Mouse (Mus musculus): ENCODE data around the gene Cbfa2t3.

Cbfa2t3 gene

DNA sequence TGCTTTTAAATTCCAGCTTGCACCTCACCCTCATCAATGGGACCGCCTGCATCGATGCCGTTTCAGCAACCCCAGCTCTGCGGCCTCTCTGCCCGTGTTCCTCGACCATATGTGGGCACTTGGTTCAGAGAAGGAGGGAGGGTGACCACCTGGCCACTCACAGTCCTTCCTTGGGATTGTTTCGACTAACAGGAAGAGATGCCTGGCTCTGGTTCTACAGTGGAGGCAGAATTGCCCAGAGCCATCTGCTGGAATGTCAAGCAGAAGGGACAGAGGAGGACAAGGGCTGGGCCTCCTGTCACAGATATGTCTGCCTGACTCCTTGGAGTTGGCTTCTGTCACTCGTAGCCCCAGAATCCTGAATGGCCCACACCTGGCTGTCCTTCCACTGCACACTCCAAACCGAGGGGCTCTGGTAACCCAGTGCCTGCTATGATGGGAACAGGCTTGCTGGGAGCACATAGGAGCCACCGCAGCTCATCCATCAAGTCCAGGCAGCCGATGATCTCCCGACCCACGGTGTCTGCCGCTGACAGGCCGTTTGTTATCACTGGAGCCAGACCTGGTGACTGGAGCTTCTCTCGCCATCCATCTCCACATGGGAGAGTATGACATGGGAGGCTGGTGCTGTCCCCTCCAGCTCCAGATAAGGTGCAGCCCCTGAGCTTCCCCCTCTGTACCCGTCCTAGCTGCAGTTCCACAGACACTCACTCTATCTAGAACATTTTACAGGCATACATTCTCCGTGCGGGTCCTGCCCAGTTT is 13.6 kb downstream of the Cbfa2t3 start:
- DNase-seq = peak in 1 of 2 experiments; percentile 54

DNA sequence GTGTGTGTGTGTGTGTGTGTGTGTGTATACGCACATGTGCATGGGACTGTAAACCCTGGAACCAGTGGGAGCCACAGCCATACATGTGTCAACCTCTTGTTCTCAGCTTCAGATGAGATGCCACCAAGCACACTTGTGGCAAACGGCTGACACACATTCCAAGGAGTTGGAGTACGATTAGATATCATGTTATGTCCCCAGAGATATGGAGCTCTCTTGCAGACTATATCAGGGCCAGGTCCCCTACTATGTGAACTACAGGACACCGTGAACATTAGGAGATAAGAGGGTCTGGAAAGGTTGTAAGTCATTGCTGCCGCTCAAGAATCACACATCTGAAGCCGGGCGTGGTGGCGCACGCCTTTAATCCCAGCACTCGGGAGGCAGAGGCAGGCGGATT is 16.1 kb downstream of the Cbfa2t3 start:
- no peak for DNase-seq

DNA sequence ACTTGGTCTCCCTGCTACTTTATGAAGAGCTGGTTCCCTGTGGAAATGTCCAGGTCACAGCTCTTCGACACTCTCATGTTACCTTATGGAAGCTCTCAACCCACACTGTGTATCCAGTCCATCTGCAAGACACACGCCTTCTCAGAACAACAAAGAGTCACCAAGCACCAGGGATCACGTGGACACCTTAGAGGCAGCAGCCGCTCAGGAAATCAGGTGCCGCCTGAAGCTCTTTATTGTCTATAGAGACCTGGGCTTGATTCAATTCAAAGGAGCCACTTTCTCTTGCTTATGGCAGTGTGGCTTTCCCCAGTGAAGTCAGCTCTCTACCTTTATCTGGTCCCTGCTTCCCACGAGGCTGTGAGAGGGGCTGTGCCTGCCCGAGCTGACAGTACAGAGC is 18.7 kb downstream of the Cbfa2t3 start:
- no peak for DNase-seq

DNA sequence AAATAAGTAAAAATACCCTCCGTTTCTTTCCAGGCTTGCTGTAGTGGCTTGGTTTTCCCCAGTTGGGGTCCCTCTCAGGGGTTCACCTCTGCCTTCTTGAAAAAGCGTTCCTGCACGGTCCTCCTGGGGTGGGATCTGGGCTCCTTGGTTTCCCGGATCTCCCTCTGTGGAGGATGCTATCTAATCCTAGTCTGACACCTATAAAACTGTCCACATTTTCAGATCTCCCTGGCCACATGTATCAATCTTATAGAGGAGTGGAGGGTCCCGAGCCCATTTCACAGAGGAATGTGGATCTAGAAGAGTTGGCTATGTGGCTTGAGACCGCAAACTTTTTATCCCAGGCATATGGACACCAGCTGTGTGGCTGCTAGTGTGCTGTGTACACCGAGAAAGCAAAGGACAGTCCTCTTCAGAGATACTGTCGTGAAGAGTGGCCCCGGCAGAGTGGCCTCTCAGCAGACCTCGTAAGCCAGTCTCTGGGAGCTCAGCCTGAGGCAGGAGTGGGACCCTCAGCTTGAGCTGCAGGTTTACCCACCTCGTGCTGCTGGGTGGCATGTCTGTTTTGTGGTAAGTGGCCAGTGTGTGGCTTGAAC is 19.5 kb downstream of the Cbfa2t3 start:
- no peak for DNase-seq

DNA sequence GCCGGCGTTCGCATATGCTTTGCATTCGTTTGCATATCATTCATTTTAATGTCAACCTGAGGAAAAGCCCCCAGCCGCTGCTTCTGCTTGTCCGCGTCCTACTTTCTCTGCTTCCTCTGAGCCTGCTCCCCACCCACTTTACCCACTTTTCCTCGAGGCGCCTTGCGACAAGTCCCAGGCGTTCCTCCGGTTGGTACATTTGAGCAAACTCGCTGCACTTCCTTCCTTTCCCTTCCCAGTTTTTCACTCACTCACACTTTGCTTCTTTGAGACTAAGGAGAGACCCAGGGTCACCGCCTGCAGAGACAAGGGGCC is 20.1 kb downstream of the Cbfa2t3 start:
- DNase-seq = no peak

DNA sequence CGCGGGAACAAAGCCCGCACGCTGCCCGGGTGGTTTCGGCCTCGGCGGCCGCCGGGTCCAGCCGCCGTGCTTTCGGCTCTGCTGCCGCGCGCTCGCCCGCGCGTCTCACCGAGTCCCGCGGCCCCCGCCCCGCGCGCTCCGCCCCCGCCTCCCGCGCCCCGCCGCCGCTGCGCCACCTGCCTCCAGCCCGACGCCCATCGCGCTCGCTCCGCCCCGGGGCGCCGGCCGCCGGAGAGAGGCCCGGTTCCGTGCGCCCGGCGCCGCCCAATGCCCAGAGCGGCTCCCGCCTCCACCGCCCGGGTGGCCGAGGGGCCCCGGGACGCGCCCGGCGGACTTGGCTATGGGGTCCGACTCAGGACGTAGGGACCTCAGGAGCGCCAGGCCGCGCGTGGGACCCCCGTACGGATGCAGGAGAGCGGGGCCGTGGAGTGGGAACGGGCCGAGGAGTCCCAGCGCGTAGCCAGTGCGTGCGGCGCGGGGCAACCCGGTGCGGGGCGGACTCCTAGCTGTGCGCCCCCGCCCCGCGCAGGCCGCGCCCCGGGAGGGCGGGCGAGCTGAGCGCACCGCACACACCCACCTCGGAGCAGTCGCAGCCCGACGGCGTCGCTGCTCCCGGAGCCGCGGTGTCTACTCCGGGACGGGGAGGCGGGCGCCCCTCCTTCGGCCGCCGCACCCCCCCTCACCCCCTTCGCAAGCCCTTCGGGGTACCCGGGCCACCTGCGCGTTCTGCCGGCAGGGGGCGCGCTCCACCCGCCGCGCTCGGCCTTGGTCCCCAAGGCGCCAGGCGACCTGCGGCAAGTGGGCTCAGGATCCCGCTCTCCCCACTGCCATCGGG is 20.6 kb downstream of the Cbfa2t3 start:
- peak; percentile 84 to 89 for DNase-seq

DNA sequence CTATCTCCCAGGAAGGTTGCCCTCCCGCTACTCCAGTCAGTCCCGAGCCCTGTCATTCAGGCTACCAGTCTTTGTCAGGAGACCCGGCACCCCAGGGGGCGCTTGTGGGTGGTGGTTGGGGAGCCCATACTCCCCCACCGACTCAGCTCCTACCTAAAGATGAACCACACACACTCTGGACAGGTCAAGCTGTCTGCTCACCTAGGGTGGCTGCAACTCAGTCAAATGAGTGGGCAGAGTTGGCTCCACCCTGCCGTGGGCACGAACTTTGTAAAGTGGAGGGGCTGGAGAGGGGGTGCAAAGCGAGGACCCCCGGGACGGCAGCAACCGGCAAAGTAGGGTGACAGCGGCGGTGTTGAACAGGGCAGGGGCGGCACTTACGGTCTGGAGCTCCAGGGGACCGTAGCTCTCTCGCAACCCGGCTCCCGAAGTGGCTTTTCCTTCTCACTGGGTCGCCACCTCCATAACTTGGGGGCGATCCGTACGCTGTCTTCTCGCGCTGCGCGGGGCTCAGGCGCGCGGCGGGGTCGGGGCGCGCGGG is 21.4 kb downstream of the Cbfa2t3 start:
- peak in 1 of 2 experiments; percentile 59 for DNase-seq

DNA sequence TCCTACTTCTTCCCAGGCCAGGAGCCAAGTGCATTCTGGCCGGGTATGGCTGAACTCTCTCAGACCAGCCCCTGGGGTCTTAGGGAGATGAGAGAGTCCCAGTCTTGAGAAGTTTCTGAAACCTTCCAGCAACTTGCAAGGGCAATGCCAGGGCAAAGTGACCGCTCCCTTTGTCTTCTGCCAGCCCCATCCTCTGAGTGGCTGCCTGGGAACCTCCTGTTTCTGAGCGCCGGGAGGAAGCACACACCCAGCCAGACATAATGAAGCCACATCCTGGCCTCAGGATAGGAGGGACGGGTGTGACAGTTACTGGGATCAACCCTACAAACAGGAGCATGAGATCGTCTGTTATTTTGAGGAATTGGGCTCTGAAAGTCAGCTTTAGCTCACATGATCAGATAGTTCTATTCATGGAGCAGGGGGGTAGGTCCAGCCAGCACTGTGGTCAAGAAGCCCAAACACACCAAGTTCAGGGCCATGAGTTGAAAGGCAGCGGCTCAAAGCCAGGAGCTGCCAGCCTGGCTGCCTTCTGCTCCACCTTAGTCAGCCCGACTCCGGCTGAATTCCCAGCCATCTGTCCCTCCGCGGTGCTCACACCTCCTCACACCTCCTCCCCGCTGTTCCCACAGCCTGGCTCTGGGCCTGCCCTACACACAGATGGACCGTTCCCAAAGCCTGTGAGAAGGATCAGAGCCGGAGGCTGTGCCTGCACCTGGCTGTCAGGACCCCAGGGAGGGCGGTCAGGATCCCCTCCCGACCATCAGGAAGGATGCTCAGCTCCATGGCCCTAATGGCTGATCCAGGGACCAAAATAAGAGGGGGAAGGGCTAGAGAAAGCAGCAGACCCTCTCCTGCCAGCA is 22.1 kb downstream of the Cbfa2t3 start:
- DNase-seq = peak; percentile 95

DNA sequence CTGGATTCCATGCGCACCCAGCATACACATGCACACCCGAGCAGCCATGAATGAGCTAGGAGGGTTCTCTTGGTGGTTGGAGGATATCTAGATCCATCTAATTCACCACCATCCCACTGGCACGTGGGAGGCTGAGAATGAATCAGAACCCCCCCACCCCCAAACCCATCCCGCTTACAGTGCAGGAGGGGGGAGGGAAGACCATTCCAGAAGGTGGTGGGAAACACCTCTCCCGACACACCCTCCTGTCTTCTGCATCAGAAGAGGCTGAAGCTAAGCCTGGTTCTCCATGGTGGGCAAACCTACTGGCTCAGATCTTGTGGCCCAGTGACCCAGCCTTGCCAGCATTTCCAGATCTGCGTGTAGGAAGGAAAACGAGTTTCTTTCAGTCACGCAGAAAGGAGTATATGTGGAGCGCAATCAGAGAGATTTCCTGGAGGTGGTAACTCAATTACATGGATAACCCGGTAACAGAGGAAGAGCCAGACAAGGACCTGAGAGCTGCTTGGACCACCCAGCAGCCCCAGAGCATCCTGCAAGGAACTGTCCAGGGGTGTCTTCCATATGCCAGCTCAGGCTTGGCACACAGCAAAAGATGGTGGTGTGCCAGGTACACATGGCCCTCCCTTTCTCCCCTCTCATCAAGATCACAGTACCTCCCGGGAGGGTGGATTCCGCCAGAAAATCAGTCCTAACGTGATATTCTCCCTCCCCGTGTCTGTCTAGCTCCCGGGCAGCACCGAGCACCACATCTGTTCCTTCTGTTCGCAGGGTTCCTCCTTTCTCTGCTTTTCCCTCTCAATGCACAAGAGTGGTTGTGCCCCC is 23.1 kb downstream of the Cbfa2t3 start:
- DNase-seq = peak; percentile 54 to 61

DNA sequence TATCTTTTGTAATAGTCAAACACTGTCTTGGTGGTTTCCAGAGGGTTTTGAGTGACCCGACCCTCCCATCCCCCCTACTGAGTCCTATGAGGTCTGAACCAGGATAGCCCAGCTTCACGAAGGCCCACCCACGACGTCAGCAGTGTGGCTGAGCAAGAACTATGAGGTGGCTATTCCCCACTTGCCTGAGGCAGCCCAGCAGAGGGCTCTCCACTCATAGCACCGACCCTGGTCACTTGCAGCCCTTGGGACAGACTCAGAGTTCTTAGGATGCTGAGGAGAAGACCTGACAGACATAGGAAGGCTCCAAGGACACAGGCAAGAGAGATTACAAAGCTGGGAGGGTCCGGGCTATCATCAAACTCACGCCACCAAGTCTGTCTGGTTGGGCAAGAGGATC is 23.9 kb downstream of the Cbfa2t3 start:
- DNase-seq = no peak

DNA sequence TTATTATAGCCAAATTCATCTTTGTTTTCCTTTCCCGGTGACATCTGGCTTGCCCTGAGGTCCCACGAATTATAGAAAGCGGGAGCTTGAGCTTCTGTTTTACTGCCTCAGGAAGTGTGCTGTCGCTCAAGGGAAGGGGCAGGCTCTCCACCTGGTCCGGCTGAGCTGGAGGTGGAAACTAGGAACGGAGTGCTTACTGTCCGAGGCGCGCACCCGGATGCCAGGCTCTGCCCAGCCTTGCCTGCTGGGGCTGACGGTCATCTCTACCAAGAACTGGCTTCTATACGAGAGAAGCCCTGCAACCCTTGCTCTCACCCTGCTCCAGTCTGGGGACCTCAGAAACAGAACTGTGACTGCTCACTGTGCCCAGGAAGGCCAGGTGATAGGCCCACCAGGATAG is 24.9 kb downstream of the Cbfa2t3 start:
- no peak for DNase-seq

DNA sequence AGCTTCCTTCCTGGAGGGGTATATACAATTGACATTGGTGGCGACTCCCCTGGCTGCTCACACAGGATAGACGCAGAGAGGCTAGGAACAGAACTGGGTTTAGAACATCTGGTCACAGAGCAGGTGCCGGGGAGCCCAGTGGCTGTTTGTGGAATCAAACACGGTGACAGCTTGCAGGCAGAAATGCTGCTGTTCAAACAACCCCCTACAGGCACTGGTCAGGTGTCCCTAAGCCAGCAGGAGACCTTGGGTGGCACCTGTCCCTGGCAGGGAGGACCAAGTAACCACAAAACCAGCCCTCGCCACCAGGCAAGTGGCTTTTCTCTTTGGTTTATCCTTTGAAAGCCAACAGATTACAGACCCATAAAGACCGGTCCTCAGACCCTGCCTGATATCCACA is 27.0 kb downstream of the Cbfa2t3 start:
- DNase-seq = peak; percentile 21 to 27

DNA sequence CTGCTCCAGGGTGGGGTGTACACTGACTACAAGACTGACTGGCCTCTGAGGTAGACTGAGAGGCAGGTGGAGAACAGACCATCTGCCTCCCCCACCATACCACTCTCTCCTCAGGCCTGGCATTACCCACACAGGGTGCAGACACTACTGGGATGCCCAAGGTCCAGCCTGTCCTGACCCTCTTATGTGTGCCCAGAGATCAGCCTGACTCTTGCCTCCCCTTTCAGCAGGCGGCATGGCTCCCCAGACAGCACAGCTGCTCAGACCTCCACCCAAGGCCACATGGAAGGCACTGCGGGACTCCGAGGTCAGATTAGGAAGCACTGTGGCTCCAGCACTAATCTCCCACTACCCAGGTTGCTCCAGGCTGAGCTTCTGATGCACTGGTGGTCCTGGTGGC is 28.2 kb downstream of the Cbfa2t3 start:
- DNase-seq = no peak

DNA sequence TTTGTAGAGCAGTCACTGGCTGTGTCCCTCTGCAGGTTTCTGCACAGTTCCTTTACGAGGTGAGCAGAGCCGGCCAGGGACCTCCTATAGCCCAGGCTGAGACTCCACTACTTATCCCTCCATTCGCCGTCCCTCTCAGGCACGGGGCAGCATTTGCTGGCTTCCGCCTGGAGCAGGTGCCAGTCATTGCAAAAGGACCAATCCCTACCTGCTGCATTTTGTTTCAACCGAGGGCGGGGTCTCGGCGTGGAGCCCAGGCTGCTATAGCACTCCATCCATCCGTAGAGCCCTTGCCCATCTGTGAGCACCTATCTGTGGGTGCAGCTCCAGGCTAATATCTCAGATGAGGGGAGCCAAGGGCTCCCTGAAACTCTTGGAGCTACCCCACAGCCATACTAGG is 28.9 kb downstream of the Cbfa2t3 start:
- DNase-seq = peak in 1 of 2 experiments; percentile 20

DNA sequence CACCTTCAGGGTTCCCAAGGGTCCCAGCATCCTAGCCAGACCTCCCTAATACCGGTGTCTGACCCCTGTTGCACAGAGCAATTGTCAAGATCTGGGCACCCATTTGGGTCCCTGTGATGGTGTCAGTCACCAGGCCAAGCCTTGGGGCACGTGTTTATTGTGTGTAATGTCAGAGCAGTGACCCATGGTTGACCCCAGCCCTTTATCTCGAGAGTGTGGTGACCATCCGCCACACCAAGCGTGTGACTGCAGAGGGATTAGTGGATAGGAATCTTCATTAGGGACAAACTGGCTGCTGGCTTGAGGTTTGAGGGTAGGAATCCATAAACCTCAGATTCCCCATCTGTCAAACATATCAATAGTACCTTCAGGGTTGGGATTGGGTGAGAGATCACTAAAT is 29.5 kb downstream of the Cbfa2t3 start:
- DNase-seq = no peak

DNA sequence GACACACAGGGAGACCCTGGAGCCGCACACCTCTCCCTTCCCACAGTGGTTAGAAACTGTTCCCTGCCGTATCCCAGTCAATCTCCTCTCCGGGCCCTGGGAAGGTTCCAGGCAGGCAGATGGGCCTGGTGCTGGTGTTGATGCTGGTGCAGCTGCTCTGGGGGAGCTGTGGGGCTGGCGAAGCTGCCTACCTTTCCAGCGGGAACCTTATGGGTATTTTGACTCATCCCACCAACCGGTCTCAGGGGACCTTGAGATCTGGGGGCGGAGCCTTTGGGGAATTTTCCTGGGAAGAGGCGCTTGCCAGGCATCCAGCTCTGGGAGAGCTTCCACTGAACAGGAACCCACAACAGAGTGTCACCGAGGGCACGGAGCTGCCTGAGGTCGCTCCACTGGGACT is 31.1 kb downstream of the Cbfa2t3 start:
- DNase-seq = no peak

DNA sequence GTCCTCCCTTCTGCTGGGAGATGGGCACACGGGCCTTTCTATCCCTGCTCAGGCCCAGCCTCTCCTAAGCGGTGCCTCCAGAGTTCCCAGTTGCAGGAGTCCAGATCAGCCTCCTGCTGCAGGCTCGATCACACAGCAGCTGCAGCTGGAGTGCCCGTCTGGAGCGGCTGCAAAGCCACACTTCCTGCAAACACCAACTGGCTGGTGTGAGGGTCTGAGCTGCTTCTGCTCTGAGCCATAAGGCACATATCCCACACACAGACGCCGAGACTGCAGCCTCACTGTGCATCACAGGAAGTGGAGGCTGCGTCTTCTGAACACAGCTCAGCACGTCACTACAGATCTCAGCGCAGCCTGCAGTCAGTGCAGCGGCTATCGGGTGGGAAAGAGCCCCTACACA is 32.1 kb downstream of the Cbfa2t3 start:
- DNase-seq = no peak

DNA sequence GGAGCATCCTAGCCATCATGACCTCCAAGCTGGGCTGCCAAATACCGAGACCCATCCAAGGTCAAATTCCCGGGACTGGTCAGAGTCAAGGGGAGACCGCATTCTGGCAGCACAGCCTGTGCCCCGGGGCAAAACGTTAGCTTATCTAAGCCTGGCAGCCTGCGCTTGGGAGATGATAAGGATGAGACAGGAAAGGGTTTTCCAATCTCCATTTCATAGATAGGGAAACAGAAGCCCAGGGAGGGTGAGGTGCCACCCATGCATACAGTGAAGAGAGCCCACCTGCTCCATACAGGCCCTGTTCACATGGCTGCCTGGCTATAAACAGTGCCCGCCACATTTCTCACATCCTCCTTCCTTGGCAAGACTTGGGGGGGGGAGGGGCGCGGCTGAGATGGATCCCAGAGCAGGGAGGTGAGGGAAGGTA is 32.6 kb downstream of the Cbfa2t3 start:
- no peak for DNase-seq

DNA sequence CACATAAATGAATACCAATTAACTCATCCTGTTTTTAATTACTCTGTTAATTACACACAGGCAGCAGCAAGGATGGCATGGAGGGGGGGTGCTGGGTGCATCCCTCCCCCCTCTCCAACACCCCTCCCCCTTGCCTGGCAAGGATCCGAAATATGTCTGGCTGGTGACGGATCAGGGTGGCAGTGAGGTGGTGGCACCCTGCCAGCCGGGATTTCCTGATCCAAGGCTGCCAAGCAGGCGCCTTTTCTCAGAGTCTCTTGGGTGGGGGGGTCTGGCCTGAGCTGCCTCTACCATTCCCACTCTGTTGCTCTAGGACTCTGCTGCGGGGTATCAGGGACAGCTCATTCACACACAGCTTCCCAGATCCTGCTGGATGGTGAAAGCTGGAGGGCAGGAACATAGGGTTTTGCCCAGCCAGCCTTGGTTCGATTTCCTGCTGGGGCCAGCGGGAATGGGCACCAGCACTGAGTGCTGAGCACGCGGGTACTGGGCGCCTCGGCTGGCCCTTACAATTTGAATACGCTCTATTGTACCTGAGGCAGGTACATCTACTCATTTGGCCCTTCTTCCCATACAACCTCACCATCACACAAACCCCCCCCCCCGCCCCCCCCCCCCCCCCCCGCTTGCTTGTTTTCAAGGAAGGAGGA is 33.1 kb downstream of the Cbfa2t3 start:
- DNase-seq = peak; percentile 67 to 76

DNA sequence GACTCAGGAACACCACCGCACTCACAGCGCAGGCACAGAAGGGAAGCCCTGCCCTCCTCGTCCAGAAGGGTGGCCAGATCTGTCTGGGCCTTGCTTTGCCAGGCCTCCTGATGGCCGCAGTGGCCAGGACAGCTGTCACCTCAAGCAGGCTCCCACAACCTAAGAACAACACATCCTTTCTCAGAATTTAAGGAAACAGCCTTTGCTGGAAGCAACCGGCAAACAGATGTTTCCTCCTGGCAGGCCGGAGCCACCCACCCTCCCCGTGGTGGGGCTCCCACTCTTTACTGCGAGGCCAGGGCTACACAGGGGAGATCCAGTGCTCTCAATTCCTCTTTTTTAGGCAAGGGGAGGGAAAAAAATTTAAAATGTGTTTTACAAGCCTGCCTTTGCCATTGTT is 33.7 kb downstream of the Cbfa2t3 start:
- DNase-seq = peak; percentile 70 to 75

DNA sequence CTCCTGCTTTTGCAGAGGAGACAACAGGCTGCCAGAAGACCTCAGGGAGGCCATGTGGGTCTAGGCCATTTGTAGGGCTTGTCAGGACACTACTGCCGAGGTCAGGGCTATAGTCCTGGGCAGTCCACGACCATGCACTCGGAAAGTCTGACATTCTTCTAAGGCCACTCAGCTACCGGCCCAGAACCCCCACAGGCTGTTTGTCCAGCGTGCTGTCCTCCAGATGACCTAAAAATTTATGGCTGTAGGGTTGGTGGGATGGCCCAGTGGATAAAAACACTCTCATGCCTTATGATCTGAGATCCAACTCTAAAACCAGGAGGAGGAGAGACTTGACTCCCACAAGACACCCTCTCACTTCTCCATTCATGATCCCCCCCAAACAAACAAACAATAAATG is 35.2 kb downstream of the Cbfa2t3 start:
- DNase-seq = no peak

Data from cerebellum, postnatal 36 days (tissue).